Mouse (Mus musculus): ENCODE results near the gene Uchl4. TPM values are rescaled to one million over a fixed set of nuclear protein-coding genes. Genes with fewer than 3 reads are reported as not detected.
A peak's percentile ranks its signal among the peaks of the same experiment; 100 is the strongest.

Gene Uchl4
- polyA plus RNA-seq, 1 experiment from 2014 or later, result 0.80 TPM

GRCm38 (mm10) chr9:64274919-64275318, 39.9 kb downstream of the Uchl4 start:
- ATAC-seq (ENCODE audit: low read depth), result no peak

GRCm38 (mm10) chr9:64277706-64278105, 42.7 kb downstream of the Uchl4 start:
- H3K9ac ChIP-seq (ENCODE audit: low read depth, low read length), result no peak overlapping the region
- no peaks in the 10 kb centered on the region for H3K9me3 ChIP-seq (replicated peaks; ENCODE audit: control insufficient read depth, low read length)
- no peak overlapping the region for H3K4me3 ChIP-seq (ENCODE audit: low read depth, low read length)
- no peak for ATAC-seq (ENCODE audit: low read depth)
- H3K4me1 ChIP-seq (ENCODE audit: control insufficient read depth, low read depth, low read length), result peaks cover 4% of the 10 kb centered on the region; the same call in 1 of the 2 replicates
- no peak overlapping the region for H3K4me2 ChIP-seq (ENCODE audit: low read depth, low read length)
- no peaks in the 10 kb centered on the region for H3K36me3 ChIP-seq (ENCODE audit: control insufficient read depth, insufficient read depth)
- no peaks in the 10 kb centered on the region for H3K27me3 ChIP-seq (ENCODE audit: control insufficient read depth, insufficient read depth, low read depth, low read length)
- no peak overlapping the region for H3K27ac ChIP-seq (ENCODE audit: low read length)
- 42% methylated on average over 8 of the region's 8 CpGs for WGBS (ENCODE audit: insufficient replicate concordance)

More at GRCm38 (mm10) chr9:64274919-64275318, 39.9 kb downstream of the Uchl4 start:
- H3K9ac ChIP-seq (ENCODE audit: low read depth, low read length), result no peak overlapping the region
- H3K4me3 ChIP-seq (ENCODE audit: low read depth, low read length), result no peak overlapping the region
- H3K9me3 ChIP-seq (replicated peaks; ENCODE audit: control insufficient read depth, low read length), result no peaks in the 10 kb centered on the region
- no peaks in the 10 kb centered on the region for H3K4me1 ChIP-seq (ENCODE audit: control insufficient read depth, low read depth, low read length)
- no peaks in the 10 kb centered on the region for H3K27me3 ChIP-seq (ENCODE audit: control insufficient read depth, insufficient read depth, low read depth, low read length)
- 71% methylated on average over 1 of the region's 1 CpGs for WGBS (ENCODE audit: insufficient replicate concordance)
- H3K27ac ChIP-seq (ENCODE audit: low read length), result no peak overlapping the region
- H3K4me2 ChIP-seq (ENCODE audit: low read depth, low read length), result no peak overlapping the region
- H3K36me3 ChIP-seq (ENCODE audit: control insufficient read depth, insufficient read depth), result no peaks in the 10 kb centered on the region

GRCm38 (mm10) chr9:64278665-64279310, 43.8 kb downstream of the Uchl4 start:
- Histone ChIP-seq H3K9ac (ENCODE audit: low read depth, low read length) (no peak overlapping the region), H3K36me3 (ENCODE audit: control insufficient read depth, insufficient read depth) (no peaks in the 10 kb centered on the region), H3K27ac (ENCODE audit: low read length) (no peak overlapping the region), H3K9me3 (replicated peaks; ENCODE audit: control insufficient read depth, low read length) (no peaks in the 10 kb centered on the region), H3K4me2 (ENCODE audit: low read depth, low read length) (no peak overlapping the region), H3K27me3 (ENCODE audit: control insufficient read depth, insufficient read depth, low read depth, low read length) (no peaks in the 10 kb centered on the region), H3K4me3 (ENCODE audit: low read depth, low read length) (no peak overlapping the region), H3K4me1 (ENCODE audit: control insufficient read depth, low read depth, low read length) (peaks cover 11% of the 10 kb centered on the region)
- no peak for ATAC-seq (ENCODE audit: low read depth)
- WGBS (ENCODE audit: insufficient replicate concordance), result 87% methylated on average over 6 of the region's 6 CpGs

GRCm38 (mm10) chr9:64281105-64281780, 46.2 kb downstream of the Uchl4 start, which contains the start of gene Tipin:
TSS of gene Tipin (plus strand) at chr9:64281581.
- Histone ChIP-seq H3K27me3 (ENCODE audit: control insufficient read depth, insufficient read depth, low read depth, low read length) (no peaks in the 10 kb centered on the region), H3K36me3 (ENCODE audit: control insufficient read depth, insufficient read depth) (no peaks in the 10 kb centered on the region), H3K27ac (ENCODE audit: low read length) (peak within 1 kb of the TSS; percentile 86), H3K9ac (ENCODE audit: low read depth, low read length) (peak within 1 kb of the TSS; percentile 91), H3K4me1 (ENCODE audit: control insufficient read depth, low read depth, low read length) (peaks cover 14% of the 10 kb centered on the region), H3K9me3 (replicated peaks; ENCODE audit: control insufficient read depth, low read length) (no peaks in the 10 kb centered on the region), H3K4me2 (ENCODE audit: low read depth, low read length) (peak within 1 kb of the TSS; percentile 72), H3K4me3 (ENCODE audit: low read depth, low read length) (peak within 1 kb of the TSS; percentile 85)
- peak; percentile 91 for ATAC-seq (ENCODE audit: low read depth)
- 1% methylated on average over 46 of the region's 46 CpGs for WGBS (ENCODE audit: insufficient replicate concordance)

- Histone ChIP-seq H3K4me3 (ENCODE audit: low read depth, low read length) (peak overlapping the region; percentile 85), H3K9me3 (replicated peaks; ENCODE audit: control insufficient read depth, low read length) (no peaks in the 10 kb centered on the region), H3K27ac (ENCODE audit: low read length) (peak overlapping the region; percentile 86), H3K9ac (ENCODE audit: low read depth, low read length) (peak overlapping the region; percentile 91), H3K36me3 (ENCODE audit: control insufficient read depth, insufficient read depth) (no peaks in the 10 kb centered on the region), H3K27me3 (ENCODE audit: control insufficient read depth, insufficient read depth, low read depth, low read length) (no peaks in the 10 kb centered on the region), H3K4me1 (ENCODE audit: control insufficient read depth, low read depth, low read length) (peaks cover 14% of the 10 kb centered on the region), H3K4me2 (ENCODE audit: low read depth, low read length) (peak overlapping the region; percentile 72)
- peak; percentile 85 for ATAC-seq (ENCODE audit: low read depth)
- 0% methylated on average over 24 of the region's 24 CpGs for WGBS (ENCODE audit: insufficient replicate concordance)
These were observed 46.8 kb downstream of the Uchl4 start for GRCm38 (mm10) chr9:64281781-64282178.

GRCm38 (mm10) chr9:64282404-64282987, 47.5 kb downstream of the Uchl4 start:
- Histone ChIP-seq H3K9me3 (replicated peaks; ENCODE audit: control insufficient read depth, low read length) (no peaks in the 10 kb centered on the region), H3K36me3 (ENCODE audit: control insufficient read depth, insufficient read depth) (no peaks in the 10 kb centered on the region), H3K27ac (ENCODE audit: low read length) (peak overlapping the region; percentile 86), H3K4me3 (ENCODE audit: low read depth, low read length) (peak overlapping the region; percentile 85), H3K4me2 (ENCODE audit: low read depth, low read length) (peak overlapping the region; percentile 72), H3K9ac (ENCODE audit: low read depth, low read length) (peak overlapping the region; percentile 91), H3K4me1 (ENCODE audit: control insufficient read depth, low read depth, low read length) (peaks cover 14% of the 10 kb centered on the region), H3K27me3 (ENCODE audit: control insufficient read depth, insufficient read depth, low read depth, low read length) (no peaks in the 10 kb centered on the region)
- ATAC-seq (ENCODE audit: low read depth), result no peak
- WGBS (ENCODE audit: insufficient replicate concordance), result 8% methylated on average over 5 of the region's 5 CpGs

Small RNAs within 50 kb of the gene (microRNA-seq; reads per million reads assigned to microRNA genes)
- not detected for gene Gm24106

Other genes with a start within 250 kb of the Uchl4 start
- 1.3 and 1.9 TPM in 2 replicates for gene Smad6, start 213.1 kb upstream of the Uchl4 start, polyA plus RNA-seq (2015; fragmentation: Nextera tagmentation; extraction: Ambion mirVana)
- gene Lctl, start 118.1 kb upstream of the Uchl4 start, polyA plus RNA-seq (2015; fragmentation: Nextera tagmentation; extraction: Ambion mirVana), result not detected in 2 replicates
- 13.3 and 13.5 TPM in 2 replicates for gene Zwilch, start 62.1 kb upstream of the Uchl4 start, polyA plus RNA-seq (2015; fragmentation: Nextera tagmentation; extraction: Ambion mirVana)
- gene Rpl4, start 61.8 kb upstream of the Uchl4 start, polyA plus RNA-seq (2015; fragmentation: Nextera tagmentation; extraction: Ambion mirVana), result 592 and 651 TPM in 2 replicates
- gene Snapc5, start 55.9 kb upstream of the Uchl4 start, polyA plus RNA-seq (2015; fragmentation: Nextera tagmentation; extraction: Ambion mirVana), result 10.1 and 11.6 TPM in 2 replicates
- gene Map2k1, start 18.4 kb downstream of the Uchl4 start, polyA plus RNA-seq (2015; fragmentation: Nextera tagmentation; extraction: Ambion mirVana), result 26.5 and 29.1 TPM in 2 replicates
- 145 and 166 TPM in 2 replicates for gene Tipin, start 46.4 kb downstream of the Uchl4 start, polyA plus RNA-seq (2015; fragmentation: Nextera tagmentation; extraction: Ambion mirVana)
- gene Dis3l, start 106.1 kb downstream of the Uchl4 start, polyA plus RNA-seq (2015; fragmentation: Nextera tagmentation; extraction: Ambion mirVana), result 7.6 and 8.0 TPM in 2 replicates
- 0.51 and 0.69 TPM in 2 replicates for gene Megf11, start 150.4 kb downstream of the Uchl4 start, polyA plus RNA-seq (2015; fragmentation: Nextera tagmentation; extraction: Ambion mirVana)